Mouse (Mus musculus) left cerebral cortex, postnatal 36 days (tissue): ENCODE results near the gene Gm49510. TPM values are rescaled to one million over a fixed set of nuclear protein-coding genes. Genes with fewer than 3 reads are reported as not detected.

Experiments used
- DNase-seq, 2 experiments: peaks; one replicate each; pipeline ENCODE4 v3.0.0; 2021 to 2022; ENCODE audit warnings: low spot score in 2 of 2, mixed read lengths in 1 of 2
- intact Hi-C: fragments of 180-260 bp; cut with DNase I; formaldehyde crosslinking; loops from one replicate; pipeline ENCODE4 v1.15.1; 2025
- total RNA-seq, 2 experiments: library from RNA; stranded (reverse); gene quantifications; 2 replicates each; pipeline ENCODE4 v1.2.3; 2021

Gm49510 gene
- total RNA-seq, 2 experiments from 2014 or later: 0.97 TPM; not detected in 1

GRCm38 (mm10) chr15:78931577-78931976 lies 32.1 kb downstream of the Gm49510 start:
- no peak for DNase-seq
- intact Hi-C loops: loop anchor here (2.0 kb wide), 1 partner anchor 17 kb away; no protein-coding TSS in a partner anchor

- intact Hi-C loops: no loop called here
- peak; percentile 83 to 84 for DNase-seq
These were observed 35.4 kb downstream of the Gm49510 start, which contains the start of gene Nol12 for GRCm38 (mm10) chr15:78934784-78935320. Gene Nol12 (plus strand): TSS chr15:78934933.

GRCm38 (mm10) chr15:78936403-78936802 lies 36.9 kb downstream of the Gm49510 start:
- intact Hi-C loops: no loop called here
- no peak for DNase-seq

GRCm38 (mm10) chr15:78937311-78937710 lies 37.8 kb downstream of the Gm49510 start:
- intact Hi-C loops: no loop called here

GRCm38 (mm10) chr15:78937963-78938362 lies 38.5 kb downstream of the Gm49510 start:
- intact Hi-C loops: no loop called here
- no peak for DNase-seq

More at GRCm38 (mm10) chr15:78937311-78937710, 37.8 kb downstream of the Gm49510 start:
- DNase-seq: no peak

GRCm38 (mm10) chr15:78940325-78940724 lies 40.9 kb downstream of the Gm49510 start:
- intact Hi-C loops: no loop called here
- no peak for DNase-seq

- peak; percentile 69 to 78 for DNase-seq
- intact Hi-C loops: no loop called here
These were observed 43.2 kb downstream of the Gm49510 start for GRCm38 (mm10) chr15:78942663-78943062.

GRCm38 (mm10) chr15:78946232-78946631 lies 46.8 kb downstream of the Gm49510 start:
- intact Hi-C loops: no loop called here

GRCm38 (mm10) chr15:78947657-78948056 lies 48.2 kb downstream of the Gm49510 start, which contains the start of gene Triobp:
Gene Triobp (plus strand): TSS chr15:78947724.
- DNase-seq: peak; percentile 79
- intact Hi-C loops: no loop called here

More at GRCm38 (mm10) chr15:78946232-78946631, 46.8 kb downstream of the Gm49510 start:
- no peak for DNase-seq

- intact Hi-C loops: no loop called here
- DNase-seq: no peak
These were observed 48.8 kb downstream of the Gm49510 start for GRCm38 (mm10) chr15:78948152-78948725.

- intact Hi-C loops: no loop called here
These were observed 49.4 kb downstream of the Gm49510 start for GRCm38 (mm10) chr15:78948883-78949282.

GRCm38 (mm10) chr15:78955663-78956062 lies 56.2 kb downstream of the Gm49510 start:
- DNase-seq: no peak
- intact Hi-C loops: no loop called here

More at GRCm38 (mm10) chr15:78948883-78949282, 49.4 kb downstream of the Gm49510 start:
- no peak for DNase-seq

GRCm38 (mm10) chr15:78956351-78956750 lies 56.9 kb downstream of the Gm49510 start:
- no peak for DNase-seq
- intact Hi-C loops: no loop called here

- intact Hi-C loops: no loop called here
These were observed 57.6 kb downstream of the Gm49510 start for GRCm38 (mm10) chr15:78957021-78957420.

GRCm38 (mm10) chr15:78959537-78959936 lies 60.1 kb downstream of the Gm49510 start:
- intact Hi-C loops: no loop called here
- DNase-seq: no peak

More at GRCm38 (mm10) chr15:78957021-78957420, 57.6 kb downstream of the Gm49510 start:
- DNase-seq: no peak

- no peak for DNase-seq
- intact Hi-C loops: no loop called here
These were observed 60.6 kb downstream of the Gm49510 start for GRCm38 (mm10) chr15:78960088-78960487.

GRCm38 (mm10) chr15:78962885-78963284 lies 63.4 kb downstream of the Gm49510 start:
- intact Hi-C loops: no loop called here
- DNase-seq: no peak
